Mouse (Mus musculus) hindbrain, embryonic 13.5 days (tissue): ENCODE results near the gene Zkscan5. TPM values are rescaled to one million over a fixed set of nuclear protein-coding genes. Genes with fewer than 3 reads are reported as not detected.
A peak's percentile ranks its signal among the peaks of the same experiment; 100 is the strongest.

Source experiments
- ATAC-seq: fragments of 200-750 bp; cut with Nextera tagmentation; 2 replicates; pipeline ENCODE4 v1.8.0; 2017; ENCODE audit warnings: moderate TSS enrichment; ENCODE audit not compliant: low FRiP score
- H3K27ac ChIP-seq: fragments of 300-500 bp; sonication (generic); 2 replicates; pipeline ENCODE4 v1.5.1; 2015; ENCODE audit warnings: inconsistent platforms, mild to moderate bottlenecking, moderate library complexity
- H3K27me3 ChIP-seq: fragments of 300-500 bp; sonication (generic); 2 replicates; pipeline ENCODE4 v1.6.1; 2015; ENCODE audit warnings: mild to moderate bottlenecking, inconsistent platforms
- H3K36me3 ChIP-seq: fragments of 300-500 bp; sonication (generic); 2 replicates; pipeline ENCODE4 v1.6.1; 2015; ENCODE audit warnings: mild to moderate bottlenecking, inconsistent platforms
- H3K4me1 ChIP-seq: fragments of 300-500 bp; sonication (generic); replicated peaks from 2 replicates; pipeline ENCODE4 v1.6.1; 2015; ENCODE audit warnings: inconsistent platforms
- H3K4me2 ChIP-seq: fragments of 300-500 bp; sonication (generic); 2 replicates; pipeline ENCODE4 v1.6.1; 2015; ENCODE audit warnings: inconsistent platforms, mild to moderate bottlenecking, moderate library complexity
- H3K4me3 ChIP-seq: fragments of 300-500 bp; sonication (generic); 2 replicates; pipeline ENCODE4 v1.5.1; 2015; ENCODE audit warnings: mild to moderate bottlenecking, inconsistent platforms
- H3K9ac ChIP-seq: fragments of 300-500 bp; sonication (generic); 2 replicates; pipeline ENCODE4 v1.6.1; 2015; ENCODE audit warnings: mild to moderate bottlenecking, inconsistent platforms
- H3K9me3 ChIP-seq: fragments of 300-500 bp; sonication (generic); 2 replicates; pipeline ENCODE4 v1.6.1; 2016; ENCODE audit warnings: inconsistent platforms
- WGBS: fragments of 180-500 bp; shearing (Covaris S2); methylation state at CpG from one replicate; pipeline ENCODE4 v1.1.7; 2015; 5-methylcytosine and 5-hydroxymethylcytosine counted together
- polyA plus RNA-seq: library from polyadenylated mRNA; unstranded; fragments of >200 nt; fragmentation: Nextera tagmentation; extraction: Ambion mirVana; gene quantifications from 2 replicates; pipeline ENCODE4 v1.2.1, GENCODE M21; 2015

Zkscan5 gene
- polyA plus RNA-seq, result 14.8 and 17.1 TPM in 2 replicates

GRCm38 (mm10) chr5:145203936-145204691, at the start of gene Zkscan5:
Gene Zkscan5, plus strand, starts transcription at chr5:145204562.
- Histone ChIP-seq H3K4me1 (peaks cover 36% of the 10 kb centered on the region), H3K4me3 (peak within 1 kb of the TSS; percentile 57), H3K36me3 (peaks cover 19% of the 10 kb centered on the region), H3K9ac (peak within 1 kb of the TSS; percentile 69), H3K9me3 (no peaks in the 10 kb centered on the region), H3K4me2 (peak within 1 kb of the TSS; percentile 57), H3K27me3 (no peaks in the 10 kb centered on the region), H3K27ac (peak within 1 kb of the TSS; percentile 91)
- ATAC-seq, result peak; percentile 95
- WGBS, result under 1% methylated on average over 22 of the region's 22 CpGs

GRCm38 (mm10) chr5:145161361-145161760, 43.0 kb upstream of the Zkscan5 start:
- 96% methylated on average over 14 of the region's 14 CpGs for WGBS
- ATAC-seq, result no peak
- peaks cover 81% of the 10 kb centered on the region for H3K36me3 ChIP-seq
- H3K4me1 ChIP-seq, result peaks cover 25% of the 10 kb centered on the region
- no peak overlapping the region for H3K27ac ChIP-seq
- H3K4me3 ChIP-seq, result no peak overlapping the region
- H3K4me2 ChIP-seq, result no peak overlapping the region
- H3K9me3 ChIP-seq, result no peaks in the 10 kb centered on the region
- no peaks in the 10 kb centered on the region for H3K27me3 ChIP-seq
- H3K9ac ChIP-seq, result no peak overlapping the region

GRCm38 (mm10) chr5:145164710-145165109, 39.7 kb upstream of the Zkscan5 start:
- Histone ChIP-seq H3K4me1 (peaks cover 46% of the 10 kb centered on the region), H3K27me3 (no peaks in the 10 kb centered on the region), H3K27ac (no peak overlapping the region), H3K36me3 (peaks cover 52% of the 10 kb centered on the region), H3K9ac (no peak overlapping the region), H3K9me3 (no peaks in the 10 kb centered on the region), H3K4me3 (no peak overlapping the region), H3K4me2 (no peak overlapping the region)
- ATAC-seq, result no peak
- 73% methylated on average over 3 of the region's 3 CpGs for WGBS

- peaks cover 50% of the 10 kb centered on the region for H3K36me3 ChIP-seq
- no peak overlapping the region for H3K27ac ChIP-seq
- no peak for ATAC-seq
- peaks cover 46% of the 10 kb centered on the region for H3K4me1 ChIP-seq
- no peak overlapping the region for H3K4me2 ChIP-seq
- H3K4me3 ChIP-seq, result no peak overlapping the region
- 90% methylated on average over 15 of the region's 15 CpGs for WGBS
- H3K27me3 ChIP-seq, result no peaks in the 10 kb centered on the region
- no peaks in the 10 kb centered on the region for H3K9me3 ChIP-seq
- no peak overlapping the region for H3K9ac ChIP-seq
Observed at GRCm38 (mm10) chr5:145165184-145165583, 39.2 kb upstream of the Zkscan5 start.

GRCm38 (mm10) chr5:145166536-145167305, 37.6 kb upstream of the Zkscan5 start, which contains the start of the genes Ptcd1 and Cpsf4:
Gene Ptcd1, minus strand, starts transcription at chr5:145167108.
Gene Cpsf4, plus strand, starts transcription at chr5:145167213.
- no peaks in the 10 kb centered on the region for H3K27me3 ChIP-seq
- H3K9me3 ChIP-seq, result no peaks in the 10 kb centered on the region
- peak within 1 kb of the TSS; percentile 95 for H3K4me2 ChIP-seq
- ATAC-seq, result peak; percentile 96
- peak within 1 kb of the TSS; percentile 80 for H3K27ac ChIP-seq
- H3K4me1 ChIP-seq, result peaks cover 46% of the 10 kb centered on the region
- H3K4me3 ChIP-seq, result peak within 1 kb of the TSS; percentile 93
- peaks cover 49% of the 10 kb centered on the region for H3K36me3 ChIP-seq
- peak within 1 kb of the TSS; percentile 91 for H3K9ac ChIP-seq
- WGBS, result under 1% methylated on average over 51 of the region's 51 CpGs

- 1% methylated on average over 23 of the region's 28 CpGs for WGBS
- Histone ChIP-seq H3K9me3 (no peaks in the 10 kb centered on the region), H3K4me3 (peak overlapping the region; percentile 93), H3K9ac (peak overlapping the region; percentile 91), H3K4me1 (peaks cover 46% of the 10 kb centered on the region), H3K36me3 (peaks cover 50% of the 10 kb centered on the region), H3K27me3 (no peaks in the 10 kb centered on the region), H3K27ac (peak overlapping the region; percentile 80), H3K4me2 (peak overlapping the region; percentile 95)
- ATAC-seq, result peak; percentile 77
Observed at GRCm38 (mm10) chr5:145167306-145167661, 37.1 kb upstream of the Zkscan5 start.

GRCm38 (mm10) chr5:145178461-145178980, 25.8 kb upstream of the Zkscan5 start:
- Histone ChIP-seq H3K4me1 (no peaks in the 10 kb centered on the region), H3K9me3 (no peaks in the 10 kb centered on the region), H3K4me2 (no peak overlapping the region), H3K27ac (no peak overlapping the region), H3K9ac (no peak overlapping the region), H3K27me3 (no peaks in the 10 kb centered on the region), H3K36me3 (peaks cover 99% of the 10 kb centered on the region), H3K4me3 (no peak overlapping the region)
- WGBS, result 90% methylated on average over 18 of the region's 18 CpGs
- ATAC-seq, result no peak

- no peak overlapping the region for H3K4me3 ChIP-seq
Observed at GRCm38 (mm10) chr5:145185244-145185643, 19.1 kb upstream of the Zkscan5 start.

GRCm38 (mm10) chr5:145189416-145189815, 14.9 kb upstream of the Zkscan5 start:
- Histone ChIP-seq H3K36me3 (peaks cover 46% of the 10 kb centered on the region), H3K4me3 (no peak overlapping the region), H3K9ac (no peak overlapping the region), H3K9me3 (no peaks in the 10 kb centered on the region), H3K4me1 (peaks cover 23% of the 10 kb centered on the region), H3K27ac (no peak overlapping the region), H3K27me3 (no peaks in the 10 kb centered on the region), H3K4me2 (no peak overlapping the region)
- no peak for ATAC-seq
- 95% methylated on average over 6 of the region's 6 CpGs for WGBS

More at GRCm38 (mm10) chr5:145185244-145185643, 19.1 kb upstream of the Zkscan5 start:
- Histone ChIP-seq H3K27me3 (no peaks in the 10 kb centered on the region), H3K9ac (no peak overlapping the region), H3K27ac (no peak overlapping the region), H3K9me3 (no peaks in the 10 kb centered on the region), H3K36me3 (peaks cover 78% of the 10 kb centered on the region), H3K4me1 (peaks cover 16% of the 10 kb centered on the region), H3K4me2 (no peak overlapping the region)
- WGBS, result 98% methylated on average over 2 of the region's 2 CpGs
- no peak for ATAC-seq

GRCm38 (mm10) chr5:145190373-145190772, 14.0 kb upstream of the Zkscan5 start:
- H3K27me3 ChIP-seq, result no peaks in the 10 kb centered on the region
- H3K27ac ChIP-seq, result peak overlapping the region; percentile 90; the same call in 1 of the 2 replicates
- peaks cover 23% of the 10 kb centered on the region for H3K4me1 ChIP-seq
- H3K9me3 ChIP-seq, result no peaks in the 10 kb centered on the region
- 56% methylated on average over 5 of the region's 5 CpGs for WGBS
- peaks cover 48% of the 10 kb centered on the region for H3K36me3 ChIP-seq
- H3K4me3 ChIP-seq, result peak overlapping the region; percentile 90
- H3K4me2 ChIP-seq, result peak overlapping the region; percentile 87
- no peak for ATAC-seq
- peak overlapping the region; percentile 96 for H3K9ac ChIP-seq

- H3K36me3 ChIP-seq, result peaks cover 48% of the 10 kb centered on the region
- H3K4me2 ChIP-seq, result peak overlapping the region; percentile 87
- H3K9ac ChIP-seq, result peak overlapping the region; percentile 96
Observed at GRCm38 (mm10) chr5:145190875-145191798, 13.2 kb upstream of the Zkscan5 start.

More at GRCm38 (mm10) chr5:145190875-145191798, 13.2 kb upstream of the Zkscan5 start:
- Histone ChIP-seq H3K4me3 (peak overlapping the region; percentile 90), H3K4me1 (peaks cover 23% of the 10 kb centered on the region), H3K9me3 (no peaks in the 10 kb centered on the region), H3K27ac (peak overlapping the region; percentile 90), H3K27me3 (no peaks in the 10 kb centered on the region)
- ATAC-seq, result peak; percentile 88
- WGBS, result under 1% methylated on average over 41 of the region's 41 CpGs
